Mouse (Mus musculus): ENCODE results near the gene Kel. TPM values are rescaled to one million over a fixed set of nuclear protein-coding genes. Genes with fewer than 3 reads are reported as not detected.

The Kel gene
- 0.63 and 0.71 TPM in 2 replicates for polyA plus RNA-seq (2012; rRNA removed)

GRCm38 (mm10) chr6:41704123-41704522 lies at the start of gene Kel:
Gene Kel, minus strand, starts transcription at chr6:41704339.

GRCm38 (mm10) chr6:41684131-41684530 lies 20.0 kb downstream of the Kel start, which contains the start of gene Llcfc1:
Gene Llcfc1, plus strand, starts transcription at chr6:41684431.

GRCm38 (mm10) chr6:41680669-41681068 lies 23.5 kb downstream of the Kel start, which contains the start of gene Trpv5:
Gene Trpv5, minus strand, starts transcription at chr6:41680769.

Other genes with a start within 250 kb of the Kel start
- not detected in 2 replicates for gene Prss1, start 245.4 kb downstream of the Kel start, polyA plus RNA-seq (2012; rRNA removed)
- not detected in 2 replicates for gene Prss2, start 182.6 kb downstream of the Kel start, polyA plus RNA-seq (2012; rRNA removed)
- 33.5 and 40.0 TPM in 2 replicates for gene Ephb6, start 98.9 kb downstream of the Kel start, polyA plus RNA-seq (2012; rRNA removed)
- gene Trpv6, start 67.9 kb downstream of the Kel start, polyA plus RNA-seq (2012; rRNA removed), result 0.04 and 0.19 TPM in 2 replicates
- gene Trpv5, start 23.6 kb downstream of the Kel start, polyA plus RNA-seq (2012; rRNA removed), result not detected in 2 replicates
- gene Llcfc1, start 19.9 kb downstream of the Kel start, polyA plus RNA-seq (2012; rRNA removed), result not detected in 2 replicates
- gene Olfr459, start 70.8 kb upstream of the Kel start, polyA plus RNA-seq (2012; rRNA removed), result not detected in 2 replicates
- not detected in 2 replicates for gene Pip, start 143.2 kb upstream of the Kel start, polyA plus RNA-seq (2012; rRNA removed)
- gene Sval2, start 148.7 kb upstream of the Kel start, polyA plus RNA-seq (2012; rRNA removed), result not detected in 2 replicates
- gene Sval1, start 247.3 kb upstream of the Kel start, polyA plus RNA-seq (2012; rRNA removed), result not detected in 2 replicates